Mouse (Mus musculus): ENCODE measurements around the gene Acpp. TPM values are rescaled to one million over a fixed set of nuclear protein-coding genes. Genes with fewer than 3 reads are reported as not detected.

Acpp gene
- total RNA-seq, 2 experiments from 2014 or later = 0.10 to 0.23 TPM

DNA sequence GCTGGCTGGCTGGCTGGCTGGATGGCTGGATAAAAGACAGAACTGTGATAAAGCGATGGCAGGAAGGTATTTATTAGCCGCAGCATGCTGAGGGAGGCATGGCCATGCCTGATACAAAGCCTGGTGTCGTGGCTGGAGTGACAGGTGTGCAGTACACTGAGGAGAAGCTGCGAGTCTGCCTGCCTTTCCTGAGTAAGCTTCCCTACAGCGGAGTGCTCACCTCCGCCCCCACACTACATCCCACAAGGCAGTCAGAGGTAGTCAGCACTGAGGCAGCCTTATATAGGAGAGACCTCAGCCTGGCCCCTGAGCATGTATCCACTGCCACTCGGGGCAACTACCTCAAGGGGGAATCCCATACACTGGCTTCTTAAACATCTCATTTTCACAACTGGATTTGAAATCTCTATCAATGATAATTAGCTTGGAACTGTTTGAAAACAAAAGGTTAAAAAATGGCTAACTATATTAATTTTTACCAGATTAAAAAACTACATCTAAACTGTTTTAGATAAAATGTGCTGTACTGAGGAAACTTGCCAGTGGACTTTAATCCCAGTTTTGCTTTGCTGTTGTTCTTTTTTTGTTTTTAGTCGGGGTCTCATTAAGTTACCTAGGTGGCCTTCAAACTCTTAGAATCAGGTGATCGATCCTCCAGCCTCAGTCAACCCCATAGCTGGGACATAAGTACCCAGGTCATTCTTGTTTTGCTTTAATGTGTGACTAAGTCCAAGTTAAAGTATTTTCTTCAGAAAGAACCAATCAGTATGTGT, 83.0 kb downstream of the Acpp start:
- DNase-seq = no peak

DNA sequence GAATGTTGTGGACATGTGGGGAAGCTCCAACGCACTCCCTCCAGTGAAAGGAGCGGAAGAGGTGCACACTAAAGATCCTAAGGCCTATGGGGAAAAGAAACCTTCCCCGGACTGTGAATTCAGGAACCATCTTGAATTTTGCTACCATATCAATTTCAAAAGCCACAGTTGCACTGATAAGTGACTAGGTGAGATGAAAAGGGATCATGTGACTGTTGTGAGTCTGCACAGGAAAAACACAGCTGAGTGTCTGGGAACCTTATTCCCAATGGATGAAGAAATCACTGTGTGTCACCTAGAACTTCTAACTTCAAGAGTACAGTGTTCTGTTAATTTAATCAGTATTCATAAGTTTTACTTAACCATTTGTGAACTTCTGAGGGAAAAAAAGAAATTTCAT, 84.9 kb downstream of the Acpp start:
- no peak for DNase-seq

DNA sequence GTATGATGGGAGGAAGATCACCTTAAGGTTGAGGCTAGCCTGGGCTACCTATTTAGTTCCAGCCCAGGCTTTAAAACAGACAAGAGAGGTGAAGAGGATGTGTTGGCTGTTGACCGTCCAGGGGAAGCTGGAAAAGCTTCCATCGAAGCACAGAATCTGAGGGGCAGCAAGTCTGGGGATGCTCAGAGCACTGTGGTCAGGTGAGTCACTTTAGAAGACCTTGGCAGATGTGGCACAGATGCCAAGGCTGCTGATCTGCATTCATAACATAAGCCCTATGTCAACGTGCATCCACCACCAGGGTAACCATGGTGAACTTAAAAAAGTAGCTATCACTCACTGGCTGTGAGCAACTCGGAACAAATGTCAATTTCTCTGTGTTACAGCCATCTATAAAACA, 85.9 kb downstream of the Acpp start:
- no peak for DNase-seq

DNA sequence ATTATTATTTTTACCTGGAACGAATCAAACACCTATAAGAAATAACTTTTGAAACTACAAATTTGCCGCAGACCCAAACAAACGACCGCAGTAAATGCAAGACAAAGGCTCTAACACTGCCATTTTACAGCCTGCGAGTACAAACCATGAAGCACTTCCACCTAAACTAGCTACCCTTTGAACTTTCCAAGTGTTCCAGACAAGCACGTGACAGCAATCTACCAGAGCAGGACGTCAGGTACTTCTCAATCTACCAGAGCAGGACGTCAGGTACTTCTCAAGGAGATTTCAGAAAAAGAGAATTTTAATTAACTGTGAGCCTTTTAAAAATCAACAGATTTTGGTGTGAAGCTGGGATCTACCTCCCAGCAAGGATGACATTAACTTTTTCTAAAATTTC, 86.4 kb downstream of the Acpp start:
- DNase-seq = no peak

DNA sequence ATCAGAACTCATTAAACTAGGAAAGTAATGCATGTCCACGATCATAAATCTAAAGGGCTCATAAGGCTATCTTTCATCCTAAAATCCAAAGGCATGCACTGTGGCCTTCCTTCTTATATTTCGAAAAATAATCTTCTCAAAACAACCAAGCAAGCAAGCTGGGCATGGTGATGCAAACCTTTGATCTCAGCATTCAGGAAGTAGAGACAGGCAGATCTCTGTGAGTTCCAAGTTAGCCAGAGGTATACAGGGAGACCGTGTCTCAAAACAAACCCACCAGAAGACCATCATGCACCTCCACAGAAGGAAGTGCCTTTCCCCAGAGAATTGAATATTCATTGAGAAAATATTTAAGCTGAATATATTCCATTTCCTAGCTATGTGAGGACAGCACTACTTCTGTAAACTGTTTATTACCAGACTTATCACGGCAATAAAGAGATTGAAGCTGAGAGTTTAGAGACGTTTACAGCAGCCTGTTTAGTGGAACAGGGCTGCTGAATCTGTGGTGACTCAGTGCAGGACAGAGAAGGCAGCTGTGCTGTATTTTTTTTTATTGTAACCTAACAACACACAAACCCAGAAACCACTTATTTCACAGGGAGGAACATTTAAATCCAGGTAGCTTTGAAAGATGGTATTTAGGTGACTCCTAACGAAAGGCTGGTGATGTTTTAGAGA, 90.1 kb downstream of the Acpp start:
- DNase-seq = no peak

DNA sequence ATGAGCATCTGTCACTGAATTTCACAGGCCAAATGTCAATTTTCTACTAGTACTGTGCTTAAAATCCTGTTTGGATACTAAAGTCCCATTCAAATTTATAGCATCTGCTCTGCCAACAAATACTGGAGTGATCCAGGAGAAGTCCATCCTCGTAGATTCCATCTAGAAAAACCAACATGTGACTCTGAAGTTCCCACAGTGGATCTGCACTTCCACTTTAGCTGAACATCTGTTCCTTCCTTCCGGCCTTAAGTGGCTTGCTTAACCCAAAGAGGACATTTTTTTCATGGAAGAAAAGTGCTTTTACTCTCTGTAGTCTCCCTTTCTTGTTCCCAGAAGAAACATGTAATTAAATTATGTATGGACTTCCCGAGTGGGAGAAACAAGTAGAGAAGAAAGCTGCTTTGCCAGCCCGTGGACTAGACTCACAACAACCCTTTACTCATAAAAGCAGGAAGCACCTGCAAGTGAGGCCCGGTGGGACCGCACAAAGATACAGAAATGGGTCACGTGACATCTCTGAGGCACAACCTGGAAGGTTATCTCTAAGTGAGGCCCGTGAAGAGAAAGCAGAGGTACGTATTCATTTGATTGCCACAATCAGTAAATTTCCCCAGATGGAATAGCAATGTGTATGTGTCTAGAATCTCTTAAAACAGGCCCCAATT, 93.6 kb downstream of the Acpp start:
- DNase-seq = peak in 1 of 2 experiments; percentile 37

DNA sequence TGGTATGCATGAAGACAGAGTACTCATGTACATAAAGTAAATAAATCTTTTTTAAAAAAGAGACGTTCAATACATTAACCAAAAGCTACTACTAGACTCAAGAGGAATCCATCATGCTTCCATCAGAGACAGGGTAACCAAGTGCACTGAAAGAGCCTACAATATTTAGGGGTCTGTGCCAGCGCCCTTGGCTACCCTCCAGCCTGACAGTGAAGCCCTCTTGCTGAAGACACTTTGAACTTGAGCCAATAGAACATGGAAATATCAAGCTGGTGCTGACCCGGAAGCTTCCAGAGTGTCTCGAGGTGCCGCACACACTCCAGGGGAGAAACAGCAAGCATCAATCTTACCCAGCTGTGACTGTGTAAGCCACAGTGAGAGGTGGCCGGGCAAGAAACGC, 97.4 kb downstream of the Acpp start:
- DNase-seq = no peak

DNA sequence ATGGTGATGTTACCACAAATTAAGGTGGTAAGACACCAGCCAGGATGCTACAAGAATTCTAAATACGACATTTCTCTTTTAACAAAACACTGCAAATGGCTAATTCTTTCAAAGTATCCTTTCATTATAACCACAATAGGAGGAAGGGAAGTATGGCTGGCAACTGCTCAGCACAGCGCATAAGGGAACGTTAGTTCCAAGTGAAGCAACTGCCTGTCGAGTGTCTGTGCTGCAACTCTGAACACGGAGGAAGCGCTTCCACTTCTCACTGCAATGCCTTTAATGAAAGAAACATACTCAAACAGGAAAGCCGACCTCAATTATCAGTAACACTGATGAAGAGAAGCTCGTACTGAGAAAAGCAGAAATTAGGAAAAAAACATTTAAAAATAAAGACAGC, 98.5 kb downstream of the Acpp start:
- DNase-seq = peak in 1 of 2 experiments; percentile 14

Other genes with a start within 250 kb of the Acpp start
- 1 to 10 TPM; 1.8 to 1.9 TPM for gene Ackr4, start 210.8 kb downstream of the Acpp start, total RNA-seq (2021)
- gene Dnajc13, start 74.8 kb downstream of the Acpp start, total RNA-seq (2021) = 10 to 100 TPM; 32.5 to 33.3 TPM
- 1 to 10 TPM in 1 of 2 experiments, under 1 TPM in 1; 0.41 to 1.2 TPM for gene Cpne4, start 209.5 kb upstream of the Acpp start, total RNA-seq (2021)